In genomic region chr4:54356041-54356427, GRCm38 (mm10) we compare ENCODE assay signal across 26 mouse cellular contexts.
DNase-seq lines count a peak whose midpoint lies in the region; ATAC-seq and TF ChIP-seq lines count a peak whose summit lies in the region.
"Had no signal": no experiment of that assay in that cellular context is flagged by ENCODE, and none has a peak within 500 bp of the region (broad histone marks: within the 10 kb centered on the region; RNA-seq: fewer than 3 reads in every experiment).

No protein-coding gene starts in this region.

- H3K4me1 ChIP-seq in lung, postnatal 0 days (ENCODE audit: insufficient read depth, low read depth, low read length), result no peaks in the 10 kb centered on the region
- H3K4me1 ChIP-seq: embryonic facial prominence, embryonic 13.5 days; hindbrain, embryonic 12.5 days; kidney, embryonic 15.5 days; limb, embryonic 12.5 days had no signal

- intact Hi-C loops in heart, postnatal 36 days (cut with DNase I), result no loop called here

- no peaks in the 10 kb centered on the region for H3K27me3 ChIP-seq in lung, postnatal 0 days (replicated peaks; ENCODE audit: insufficient read depth, low read length)
- H3K27me3 ChIP-seq in C2C12 (ENCODE audit: control insufficient read depth, insufficient read depth, insufficient read length), result no peaks in the 10 kb centered on the region
- H3K27me3 ChIP-seq: embryonic facial prominence, embryonic 13.5 days; hindbrain, embryonic 12.5 days; kidney, embryonic 15.5 days; limb, embryonic 12.5 days; neural tube, embryonic 15.5 days had no signal

- H3K9me3 ChIP-seq in lung, postnatal 0 days (ENCODE audit: low read length), result no peaks in the 10 kb centered on the region
- H3K9me3 ChIP-seq: embryonic facial prominence, embryonic 13.5 days; hindbrain, embryonic 12.5 days; kidney, embryonic 15.5 days; limb, embryonic 12.5 days; neural tube, embryonic 15.5 days had no signal

- H3K4me3 ChIP-seq in lung, postnatal 0 days (ENCODE audit: low read depth, low read length), result no peak overlapping the region
- no peak overlapping the region for H3K4me3 ChIP-seq in C2C12 (ENCODE audit: insufficient read depth, poor library complexity, severe bottlenecking)
- H3K4me3 ChIP-seq: embryonic facial prominence, embryonic 13.5 days; hindbrain, embryonic 12.5 days; kidney, embryonic 15.5 days; limb, embryonic 12.5 days; neural tube, embryonic 15.5 days had no signal

- TF ChIP-seq EP300 in lung, postnatal 0 days (IDR thresholded peaks at IDR 0.05), result peak; percentile 97

- no peak for TF ChIP-seq CTCF in lung, postnatal 0 days (IDR thresholded peaks at IDR 0.05)
- no peak for TF ChIP-seq CTCF in C2C12 (IDR thresholded peaks at IDR 0.05; ENCODE audit: control insufficient read depth, insufficient read depth, insufficient read length)

- no peaks in the 10 kb centered on the region for H3K79me3 ChIP-seq in C2C12 (ENCODE audit: low read depth)

- 0 out of 2 replicates have a peak overlapping the region, but pooled peaks have one; percentile 32 for H3K27ac ChIP-seq in lung, postnatal 0 days (ENCODE audit: low read length)
- H3K27ac ChIP-seq: embryonic facial prominence, embryonic 13.5 days; hindbrain, embryonic 12.5 days; kidney, embryonic 15.5 days; limb, embryonic 12.5 days; macrophage; neural tube, embryonic 15.5 days; stomach, postnatal 0 days had no signal

- H3K9ac ChIP-seq in lung, postnatal 0 days (replicated peaks; ENCODE audit: low read depth), result no peak overlapping the region
- H3K9ac ChIP-seq: embryonic facial prominence, embryonic 13.5 days; hindbrain, embryonic 12.5 days; kidney, embryonic 15.5 days; limb, embryonic 12.5 days; liver, postnatal 0 days; neural tube, embryonic 15.5 days had no signal

- 47% methylated on average over 2 of the region's 2 CpGs for WGBS in lung, postnatal 0 days

- peak; percentile 61 for DNase-seq in lung, postnatal 0 days (ENCODE audit: low spot score)
- DNase-seq in lung, postnatal 10 days, result no peak
- DNase-seq in adrenal gland, postnatal 10 days, result peak; percentile 9
- DNase-seq in skeletal muscle tissue, adult 2 months (ENCODE audit: low read depth, low spot score), result peak; percentile 12
- DNase-seq in heart, adult 8-10 months (ENCODE audit: low spot score), result no peak
- no peak for DNase-seq in heart, postnatal 36 days
- DNase-seq: cerebellum, adult 2 months; cerebellum, postnatal 25 days; gastrocnemius, postnatal 10 days; heart, postnatal 14 days; kidney, adult 11 months; kidney, postnatal 36 days; layer of hippocampus, postnatal 36 days; liver, postnatal 0 days; thymus, postnatal 14 days had no signal

- H3K36me3 ChIP-seq in lung, postnatal 0 days (ENCODE audit: insufficient read depth, low read length), result no peaks in the 10 kb centered on the region
- H3K36me3 ChIP-seq in C2C12 (ENCODE audit: control insufficient read depth, insufficient read depth), result no peaks in the 10 kb centered on the region
- H3K36me3 ChIP-seq: embryonic facial prominence, embryonic 13.5 days; hindbrain, embryonic 12.5 days; kidney, embryonic 15.5 days; limb, embryonic 12.5 days; neural tube, embryonic 15.5 days had no signal

- ATAC-seq in lung, postnatal 0 days, result peak; percentile 87
- ATAC-seq: forebrain, embryonic 14.5 days; liver, postnatal 0 days had no signal

- no peak overlapping the region for H3K4me2 ChIP-seq in lung, postnatal 0 days (replicated peaks; ENCODE audit: low read depth, low read length)
- H3K4me2 ChIP-seq: embryonic facial prominence, embryonic 13.5 days; heart, embryonic 11.5 days; hindbrain, embryonic 12.5 days; kidney, embryonic 15.5 days; limb, embryonic 12.5 days; liver, embryonic 11.5 days; neural tube, embryonic 15.5 days had no signal

- H3ac ChIP-seq in C2C12 (ENCODE audit: control insufficient read depth, insufficient read length, low read depth), result no peak overlapping the region

- no peaks in the 10 kb centered on the region for H3K79me2 ChIP-seq in C2C12 (ENCODE audit: control insufficient read depth, insufficient read depth)

TF ChIP-seq in C2C12, 6 proteins besides CTCF, POLR2A, EP300 and RAD21:
- TF ChIP-seq FOSL1 (IDR thresholded peaks at IDR 0.05; ENCODE audit: insufficient read depth, low read length, poor library complexity, severe bottlenecking) (peak; percentile 64), USF1 (IDR thresholded peaks at IDR 0.05; ENCODE audit: low read depth) (no peak), CEBPB (IDR thresholded peaks at IDR 0.05; ENCODE audit: low read depth) (no peak), MAX (IDR thresholded peaks at IDR 0.05) (no peak), MYOG (IDR thresholded peaks at IDR 0.05; ENCODE audit: control insufficient read depth, extremely low read depth, insufficient read length) (no peak), MYOD1 (IDR thresholded peaks at IDR 0.05; ENCODE audit: control insufficient read depth, insufficient read length, low read depth) (peak; percentile 32)

Comparison
In these comparisons a context has a peak if more than half of its experiments do, and no peak if none do; other contexts are left out.
1. DNase-seq: peak in lung, postnatal 0 days (single experiment), adrenal gland, postnatal 10 days (single experiment) and skeletal muscle tissue, adult 2 months (single experiment); none in lung, postnatal 10 days (single experiment), heart, adult 8-10 months (single experiment) and heart, postnatal 36 days (0 of 2).